Mouse (Mus musculus) hindbrain, embryonic 11.5 days (tissue): ENCODE measurements at regions not wholly inside any gene's neighbourhood (a gene's known extent, or its start where the extent isn't known, plus 50 kb on each side); places are given as distances from the start of the nearest gene placed in this dataset.

Experiments
- ATAC-seq: fragments of 200-750 bp; cut with Nextera tagmentation; 2 replicates; pipeline ENCODE4 v1.8.0; 2017; ENCODE audit warnings: mild to moderate bottlenecking, moderate TSS enrichment, moderate library complexity; ENCODE audit not compliant: low FRiP score
- DNase-seq: peaks from one replicate; pipeline ENCODE4 v3.0.0-alpha.2; 2015; ENCODE audit warnings: low spot score
- H3K27ac ChIP-seq: fragments of 300-500 bp; sonication (generic); 2 replicates; pipeline ENCODE4 v1.5.1; 2014; ENCODE audit warnings: mild to moderate bottlenecking, low read depth, low read length
- H3K27me3 ChIP-seq: fragments of 300-500 bp; sonication (generic); 2 replicates; pipeline ENCODE4 v1.6.1; 2014; ENCODE audit warnings: mild to moderate bottlenecking, low read length, moderate library complexity, mixed read lengths; ENCODE audit not compliant: control insufficient read depth, insufficient read depth
- H3K36me3 ChIP-seq: fragments of 300-500 bp; sonication (generic); 2 replicates; pipeline ENCODE4 v1.6.1; 2014; ENCODE audit warnings: mild to moderate bottlenecking, low read length, moderate library complexity, mixed read lengths; ENCODE audit not compliant: control insufficient read depth, insufficient read depth
- H3K4me1 ChIP-seq: fragments of 300-500 bp; sonication (generic); replicated peaks from 2 replicates; pipeline ENCODE4 v1.6.1; 2014; ENCODE audit warnings: low read length, mixed read lengths; ENCODE audit not compliant: control insufficient read depth, insufficient read depth
- H3K4me2 ChIP-seq: fragments of 300-500 bp; sonication (generic); replicated peaks from 2 replicates; pipeline ENCODE4 v1.6.1; 2014; ENCODE audit warnings: mild to moderate bottlenecking, low read depth, low read length
- H3K4me3 ChIP-seq: fragments of 300-500 bp; sonication (generic); 2 replicates; pipeline ENCODE4 v1.5.1; 2014; ENCODE audit warnings: low read depth, low read length
- H3K9ac ChIP-seq: fragments of 300-500 bp; sonication (generic); 2 replicates; pipeline ENCODE4 v1.6.1; 2014; ENCODE audit warnings: low read depth, low read length
- H3K9me3 ChIP-seq: fragments of 300-500 bp; sonication (generic); 2 replicates; pipeline ENCODE4 v1.6.1; 2016; ENCODE audit warnings: low read length; ENCODE audit not compliant: control insufficient read depth
- WGBS: fragments of 180-500 bp; shearing (Covaris S2); extraction: QIAGEN DNeasy Blood & Tissue Kit; methylation state at CpG from one replicate; pipeline ENCODE4 v1.1.7; 2014; 5-methylcytosine and 5-hydroxymethylcytosine counted together

DNA sequence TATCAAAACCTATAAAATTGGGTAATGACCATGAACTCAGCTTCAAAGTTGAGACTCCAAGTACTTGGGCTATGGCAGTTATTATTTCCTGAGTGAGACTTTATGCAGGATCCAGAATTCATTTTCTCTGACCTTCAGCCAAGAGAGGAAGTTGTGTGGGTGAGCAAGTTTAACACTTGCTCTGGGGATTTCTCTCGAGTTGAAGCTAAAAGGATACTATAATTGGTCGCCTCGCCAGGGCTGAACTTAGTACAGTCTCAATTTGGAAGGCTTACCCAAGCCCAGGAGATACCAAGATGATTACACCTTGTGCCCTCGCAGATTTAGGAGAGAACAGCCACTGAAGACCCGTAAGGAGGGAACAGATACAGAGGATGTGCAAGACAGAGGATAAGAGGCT, 570.4 kb upstream of the Atp2b1 start:
- Histone ChIP-seq H3K9ac (no peak overlapping the region), H3K4me1 (no peaks in the 10 kb centered on the region), H3K27me3 (no peaks in the 10 kb centered on the region), H3K4me2 (no peak overlapping the region), H3K27ac (no peak overlapping the region), H3K36me3 (no peaks in the 10 kb centered on the region), H3K4me3 (no peak overlapping the region), H3K9me3 (no peaks in the 10 kb centered on the region)
- ATAC-seq (no peak), DNase-seq (no peak)
- WGBS = 86% methylated on average over 5 of the region's 5 CpGs

DNA sequence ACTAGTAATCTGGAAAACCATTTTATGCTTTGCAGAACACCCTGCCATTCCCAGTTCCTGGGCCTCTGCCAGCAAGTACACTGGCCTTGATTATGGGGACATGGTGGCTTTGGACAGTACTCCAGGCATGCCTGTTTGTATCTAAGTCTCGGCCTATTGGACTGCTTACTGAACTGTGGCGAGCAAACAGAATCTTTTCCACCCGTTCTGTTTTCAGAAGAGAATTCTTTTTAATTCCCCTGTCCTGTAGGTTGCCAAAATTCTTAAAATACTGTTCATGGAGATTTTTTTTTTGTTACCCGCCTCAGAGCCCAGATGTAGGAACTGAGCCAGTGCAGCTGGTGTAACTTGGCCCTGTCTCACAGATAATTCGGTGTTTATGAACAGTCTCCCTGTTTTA, 564.7 kb upstream of the Atp2b1 start:
- Histone ChIP-seq H3K4me2 (no peak overlapping the region), H3K4me3 (no peak overlapping the region), H3K27ac (no peak overlapping the region), H3K36me3 (no peaks in the 10 kb centered on the region), H3K27me3 (no peaks in the 10 kb centered on the region), H3K4me1 (no peaks in the 10 kb centered on the region), H3K9ac (no peak overlapping the region), H3K9me3 (no peaks in the 10 kb centered on the region)
- 92% methylated on average over 5 of the region's 5 CpGs for WGBS
- no peak for DNase-seq
- ATAC-seq = no peak

DNA sequence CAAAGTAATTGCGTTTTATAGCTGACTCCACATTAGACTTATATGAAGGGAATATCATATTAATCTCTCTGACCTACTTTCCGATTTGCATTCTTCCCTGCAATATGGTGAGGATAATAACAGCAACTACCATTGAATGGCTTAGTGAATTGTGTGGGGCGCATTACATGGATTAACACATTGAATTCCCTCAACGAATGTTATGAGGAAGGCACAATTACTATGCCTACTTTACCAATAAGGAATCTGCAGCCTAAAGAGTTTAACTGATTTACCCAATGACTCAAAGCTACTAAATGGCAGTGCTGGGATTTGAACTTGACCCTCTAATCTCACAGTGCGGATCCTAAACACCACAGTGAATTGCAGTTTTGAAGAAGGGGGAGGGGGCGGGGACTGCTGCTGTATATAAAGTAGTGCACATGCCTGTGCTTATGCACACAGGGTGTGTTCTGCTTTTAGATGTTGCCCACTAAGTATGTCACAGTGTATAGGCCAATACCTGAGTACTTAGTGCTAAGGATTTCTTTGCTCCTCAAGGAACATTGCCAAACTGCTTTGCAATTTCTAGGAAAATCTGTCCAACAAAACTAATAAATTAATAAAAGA, 563.8 kb upstream of the Atp2b1 start:
- no peaks in the 10 kb centered on the region for H3K9me3 ChIP-seq
- no peak for ATAC-seq
- no peaks in the 10 kb centered on the region for H3K36me3 ChIP-seq
- DNase-seq = no peak
- WGBS = 91% methylated on average over 6 of the region's 6 CpGs
- H3K4me1 ChIP-seq = no peaks in the 10 kb centered on the region
- no peak overlapping the region for H3K27ac ChIP-seq
- no peak overlapping the region for H3K4me2 ChIP-seq
- no peaks in the 10 kb centered on the region for H3K27me3 ChIP-seq
- H3K9ac ChIP-seq = no peak overlapping the region
- no peak overlapping the region for H3K4me3 ChIP-seq

DNA sequence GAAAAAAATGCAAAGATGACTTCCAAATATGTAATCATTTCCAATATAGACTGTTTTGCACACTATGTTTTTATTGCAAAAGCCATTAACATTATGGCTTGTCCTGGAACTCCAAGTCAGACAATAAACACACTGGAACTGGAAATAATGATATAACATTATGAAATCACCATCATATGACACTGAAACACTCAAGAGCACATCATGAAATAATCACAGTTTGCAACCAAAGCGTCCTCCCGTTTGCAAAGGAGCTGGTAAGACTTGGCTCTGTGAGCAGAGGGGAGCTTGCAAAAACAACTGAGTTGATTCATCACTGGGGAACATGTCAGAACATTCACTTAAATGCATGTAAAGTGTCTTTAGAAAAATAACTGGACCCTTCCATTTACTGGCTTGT, 562.1 kb upstream of the Atp2b1 start:
- Histone ChIP-seq H3K4me2 (no peak overlapping the region), H3K36me3 (no peaks in the 10 kb centered on the region), H3K4me1 (no peaks in the 10 kb centered on the region), H3K27ac (no peak overlapping the region), H3K9me3 (no peaks in the 10 kb centered on the region), H3K4me3 (no peak overlapping the region), H3K9ac (no peak overlapping the region), H3K27me3 (no peaks in the 10 kb centered on the region)
- ATAC-seq (no peak), DNase-seq (no peak)
- WGBS = 80% methylated on average over 2 of the region's 2 CpGs

DNA sequence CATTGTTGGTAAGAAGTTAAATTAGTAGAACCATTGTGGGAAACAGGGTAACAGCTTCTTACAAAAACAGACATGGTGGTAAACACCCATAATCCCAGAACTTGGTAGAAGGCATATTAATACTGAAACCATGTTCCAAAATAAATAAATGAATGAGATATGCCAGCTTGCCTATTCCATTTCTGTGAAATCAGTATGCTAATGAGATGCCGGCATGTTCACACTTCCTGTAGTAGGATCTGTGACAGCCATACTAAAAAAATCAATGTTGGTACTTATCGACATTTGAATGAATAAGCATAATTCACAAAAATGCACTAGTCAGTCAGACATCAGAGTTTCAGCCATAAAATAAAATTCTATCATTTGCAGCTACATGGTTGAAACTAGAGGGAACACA, 559.7 kb upstream of the Atp2b1 start:
- DNase-seq (no peak), ATAC-seq (no peak)
- Histone ChIP-seq H3K4me3 (no peak overlapping the region), H3K4me2 (no peak overlapping the region), H3K9me3 (no peaks in the 10 kb centered on the region), H3K27me3 (no peaks in the 10 kb centered on the region), H3K36me3 (no peaks in the 10 kb centered on the region), H3K9ac (no peak overlapping the region), H3K4me1 (no peaks in the 10 kb centered on the region), H3K27ac (no peak overlapping the region)
- WGBS = 93% methylated on average over 2 of the region's 2 CpGs

DNA sequence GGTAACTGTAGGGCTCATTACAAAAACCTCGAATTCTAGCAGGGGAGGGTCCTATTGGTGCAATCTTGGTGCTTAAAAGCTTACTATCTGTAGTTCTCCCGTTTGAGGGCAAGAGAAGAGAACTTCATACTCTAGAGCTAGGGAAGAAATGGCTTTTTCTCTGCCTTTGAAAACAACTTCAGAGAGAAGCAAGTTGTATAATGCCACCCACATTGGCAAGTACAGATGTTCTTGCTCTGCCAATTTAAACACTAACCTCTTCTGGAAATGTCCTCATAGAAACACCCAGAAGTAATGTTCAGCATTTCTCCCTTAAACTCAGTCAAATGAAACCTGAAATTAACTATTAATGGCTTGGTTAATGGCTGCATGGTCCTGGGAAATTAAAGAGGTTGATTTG, 549.6 kb upstream of the Atp2b1 start:
- no peaks in the 10 kb centered on the region for H3K27me3 ChIP-seq
- ATAC-seq (no peak), DNase-seq (no peak)
- no peak overlapping the region for H3K27ac ChIP-seq
- 82% methylated on average over 2 of the region's 2 CpGs for WGBS
- no peaks in the 10 kb centered on the region for H3K9me3 ChIP-seq
- H3K9ac ChIP-seq = no peak overlapping the region
- no peak overlapping the region for H3K4me2 ChIP-seq
- H3K4me1 ChIP-seq = no peaks in the 10 kb centered on the region
- no peak overlapping the region for H3K4me3 ChIP-seq
- H3K36me3 ChIP-seq = no peaks in the 10 kb centered on the region

DNA sequence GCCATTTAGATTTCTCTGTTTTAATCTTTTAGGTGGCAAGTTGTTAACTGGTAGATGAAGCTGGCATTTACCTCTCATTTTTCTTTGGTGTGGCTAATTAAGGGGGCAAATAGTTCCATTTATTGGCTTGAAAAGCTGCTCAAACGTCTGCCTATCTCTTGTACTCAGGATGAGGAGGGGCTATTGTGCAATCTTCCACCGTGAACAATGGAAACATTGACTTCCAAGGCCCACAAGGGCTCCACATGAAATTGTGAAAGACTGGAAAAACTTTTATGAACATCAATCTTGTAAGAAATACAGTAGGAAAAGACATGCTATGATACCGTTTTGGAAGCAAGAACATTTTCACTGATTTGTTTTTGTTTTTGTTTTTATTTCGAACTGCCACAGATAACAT, 541.6 kb upstream of the Atp2b1 start:
- 67% methylated on average over 4 of the region's 4 CpGs for WGBS
- Histone ChIP-seq H3K4me2 (no peak overlapping the region), H3K4me3 (no peak overlapping the region), H3K9ac (no peak overlapping the region), H3K9me3 (no peaks in the 10 kb centered on the region), H3K4me1 (no peaks in the 10 kb centered on the region), H3K27ac (no peak overlapping the region), H3K27me3 (no peaks in the 10 kb centered on the region), H3K36me3 (no peaks in the 10 kb centered on the region)
- DNase-seq = no peak
- no peak for ATAC-seq

DNA sequence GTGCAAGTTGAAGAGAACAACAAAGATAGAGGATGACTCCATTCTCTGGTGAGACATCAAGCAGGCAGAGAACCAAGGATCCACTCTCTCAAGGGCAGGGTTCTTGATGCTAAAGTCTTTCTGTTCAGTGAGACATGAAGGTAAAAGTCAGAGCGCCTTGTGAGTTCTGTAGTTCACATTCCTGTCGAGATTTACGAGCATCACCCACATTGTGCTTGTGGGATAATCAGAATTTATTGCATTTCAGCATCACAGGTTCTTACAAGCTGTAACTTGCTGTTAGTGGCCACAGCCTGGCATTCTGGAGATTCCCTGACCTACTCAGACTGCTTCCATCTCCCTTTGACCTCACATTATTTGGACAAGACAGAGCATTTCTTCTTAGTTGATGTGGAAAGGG, 540.9 kb upstream of the Atp2b1 start:
- H3K4me3 ChIP-seq = no peak overlapping the region
- no peaks in the 10 kb centered on the region for H3K27me3 ChIP-seq
- 80% methylated on average over 3 of the region's 3 CpGs for whole genome bisulfite sequencing
- no peak for DNase-seq
- no peaks in the 10 kb centered on the region for H3K9me3 ChIP-seq
- H3K4me1 ChIP-seq = no peaks in the 10 kb centered on the region
- H3K36me3 ChIP-seq = no peaks in the 10 kb centered on the region
- ATAC-seq = no peak
- no peak overlapping the region for H3K27ac ChIP-seq
- no peak overlapping the region for H3K4me2 ChIP-seq
- no peak overlapping the region for H3K9ac ChIP-seq

DNA sequence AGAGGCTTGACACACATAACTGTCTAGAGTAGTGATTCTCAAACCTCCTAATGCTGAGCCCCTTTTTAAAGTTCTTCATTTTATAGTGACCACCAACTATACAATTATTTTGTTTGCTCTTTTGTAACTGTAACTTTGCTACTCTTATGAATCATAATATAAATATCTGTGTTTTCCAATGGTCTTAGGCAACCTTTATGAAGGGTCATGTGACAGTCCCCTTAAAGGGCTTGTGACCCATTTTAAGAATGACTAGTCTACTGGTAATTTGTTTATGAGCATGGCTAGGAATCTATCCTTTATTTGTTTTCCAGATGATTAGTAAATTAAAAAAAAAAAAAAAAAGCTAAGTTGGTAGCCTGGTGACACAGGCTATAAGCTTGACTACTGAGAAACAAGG, 539.5 kb upstream of the Atp2b1 start:
- ATAC-seq (no peak), DNase-seq (no peak)
- Histone ChIP-seq H3K27me3 (no peaks in the 10 kb centered on the region), H3K4me3 (no peak overlapping the region), H3K27ac (no peak overlapping the region), H3K4me2 (no peak overlapping the region), H3K9ac (no peak overlapping the region), H3K4me1 (no peaks in the 10 kb centered on the region), H3K9me3 (no peaks in the 10 kb centered on the region), H3K36me3 (no peaks in the 10 kb centered on the region)
